Mouse (Mus musculus) liver, adult (tissue): ENCODE data around the gene Mapk1ip1l.

Experiments
- GATA4 ChIP-seq: IDR thresholded peaks from 2 replicates; pipeline ENCODE4 v1.6.1; 2014; ENCODE audit warnings: mild to moderate bottlenecking, low read length; ENCODE audit not compliant: insufficient replicate concordance

Gene Mapk1ip1l

GRCm38 (mm10) chr14:47291772-47292171, 6.3 kb upstream of the Mapk1ip1l start:
- no peak for TF ChIP-seq GATA4

- TF ChIP-seq GATA4, result no peak
Observed at GRCm38 (mm10) chr14:47294136-47294535, 3.9 kb upstream of the Mapk1ip1l start.

DNA sequence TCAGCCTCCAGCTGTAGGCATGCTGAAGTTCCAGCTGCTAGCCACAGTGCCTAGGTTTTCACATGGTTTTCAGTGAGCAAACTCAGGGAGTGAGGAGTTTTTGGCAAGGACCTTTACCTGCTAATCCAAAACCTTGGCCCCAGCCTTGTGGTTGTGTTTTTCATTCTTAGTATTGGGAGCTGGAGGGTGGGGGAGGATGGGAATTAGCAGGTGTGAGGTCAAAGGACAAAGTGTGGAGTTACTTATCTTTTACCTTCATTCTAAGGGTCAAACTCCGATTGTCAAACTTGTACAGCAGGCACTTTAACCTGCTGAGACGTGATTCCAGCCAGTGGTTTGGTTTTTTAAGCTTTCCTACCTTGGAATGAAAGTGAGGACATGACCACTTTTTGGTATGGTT, 1.8 kb upstream of the Mapk1ip1l start:
- peak; percentile 81 for TF ChIP-seq GATA4

GRCm38 (mm10) chr14:47298408-47298792, 334 bp downstream of the Mapk1ip1l start:
- no peak for TF ChIP-seq GATA4

DNA sequence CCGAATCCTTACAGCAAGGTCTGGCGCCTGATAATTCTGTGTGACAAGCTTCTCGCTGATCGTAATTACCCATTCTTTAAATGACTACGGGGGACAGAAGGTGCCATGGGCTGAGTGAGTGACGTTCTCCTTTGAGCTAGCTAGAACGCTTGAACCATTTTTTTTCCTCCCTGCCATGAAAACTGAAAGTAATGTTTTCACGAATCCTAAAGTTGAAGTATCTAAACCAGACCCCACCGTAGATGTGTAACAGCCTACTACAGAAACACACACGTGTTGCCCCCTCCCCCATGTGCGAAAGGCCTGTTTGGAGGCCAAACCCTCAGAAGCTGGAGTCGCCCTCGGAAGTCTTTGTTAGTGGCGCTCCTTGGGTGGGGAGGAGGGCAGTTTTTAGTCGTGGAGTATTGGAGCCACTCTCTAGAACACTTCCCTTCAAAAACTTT, 774 bp downstream of the Mapk1ip1l start:
- no peak for TF ChIP-seq GATA4

DNA sequence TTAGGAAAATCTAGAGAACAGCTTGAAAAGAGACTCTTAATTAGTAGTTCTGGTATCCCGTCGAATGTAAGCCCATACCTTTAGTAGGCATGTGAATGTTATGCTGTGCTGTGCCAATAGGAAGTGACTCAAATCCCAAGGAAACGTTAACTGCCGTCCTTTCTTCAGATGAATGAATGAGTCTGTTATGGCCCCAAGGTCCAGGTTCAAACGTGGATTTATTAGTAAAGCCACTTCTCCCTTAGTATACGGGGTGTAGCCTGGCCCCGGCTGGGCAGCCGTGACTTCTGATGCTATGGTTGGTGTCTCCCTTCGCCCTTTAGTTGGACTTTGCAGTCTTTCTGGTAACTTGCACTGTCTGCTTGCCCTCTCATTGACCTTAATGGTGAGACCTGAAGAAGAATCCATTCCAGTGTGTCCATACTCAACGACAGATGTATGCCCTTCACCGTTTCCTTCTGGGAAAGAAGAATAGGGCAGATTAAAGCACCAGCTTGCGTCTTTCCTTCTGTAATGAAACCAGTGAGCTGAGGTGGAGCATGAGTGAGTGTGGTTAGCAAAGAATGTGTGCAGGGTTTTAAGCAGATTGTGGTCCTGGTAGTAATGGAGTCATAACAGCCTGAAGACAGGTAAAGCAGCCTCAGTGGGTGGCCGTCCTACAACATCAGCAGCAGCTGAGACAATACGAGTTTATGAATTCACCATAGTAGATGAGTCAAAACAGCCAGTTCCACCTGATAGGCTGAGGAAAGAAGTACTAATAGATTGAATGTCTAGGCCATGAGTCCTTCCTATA, 5.0 kb downstream of the Mapk1ip1l start:
- no peak for TF ChIP-seq GATA4

GRCm38 (mm10) chr14:47304814-47305405, 6.8 kb downstream of the Mapk1ip1l start:
- no peak for TF ChIP-seq GATA4

DNA sequence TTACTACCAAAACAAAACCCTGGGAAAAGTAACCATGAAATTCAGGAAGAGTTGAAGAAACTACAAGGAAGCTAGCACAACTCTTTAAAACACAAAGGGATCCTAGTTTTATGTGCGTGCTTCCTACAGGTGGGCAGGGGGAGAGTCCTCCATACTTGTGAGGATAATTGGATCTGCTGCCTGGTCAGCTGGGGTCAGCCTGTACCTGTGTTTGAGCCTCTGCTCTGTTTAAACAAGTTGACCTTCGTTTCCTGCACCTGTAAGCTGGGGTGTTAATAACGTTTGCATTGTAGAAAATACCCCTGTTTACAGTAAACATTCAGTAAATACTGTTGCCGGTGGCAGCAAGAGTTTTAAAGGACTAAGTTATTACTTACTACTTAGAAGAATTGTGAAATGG, 7.9 kb downstream of the Mapk1ip1l start:
- no peak for TF ChIP-seq GATA4

DNA sequence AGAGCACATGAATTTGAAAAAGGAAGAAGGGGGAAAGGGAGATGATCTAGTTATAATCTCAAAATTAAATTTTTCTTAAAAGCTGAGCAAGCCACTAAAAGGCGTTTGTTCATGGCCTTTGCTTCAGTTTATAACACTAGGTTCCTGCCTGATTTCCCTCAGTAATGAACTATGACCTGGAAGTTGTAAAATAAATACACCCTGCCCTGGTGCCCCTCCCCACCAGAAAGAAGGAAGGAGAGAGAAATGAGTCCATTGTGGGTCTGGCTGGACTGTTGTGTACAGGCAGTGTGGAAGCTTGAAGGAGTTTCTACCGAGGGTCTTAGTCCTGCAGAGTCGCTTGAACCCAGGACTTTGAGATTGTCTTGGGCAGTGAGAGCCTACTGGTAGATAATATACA, 9.6 kb downstream of the Mapk1ip1l start:
- TF ChIP-seq GATA4, result no peak

GRCm38 (mm10) chr14:47309061-47309460, 11.0 kb downstream of the Mapk1ip1l start:
- no peak for TF ChIP-seq GATA4

DNA sequence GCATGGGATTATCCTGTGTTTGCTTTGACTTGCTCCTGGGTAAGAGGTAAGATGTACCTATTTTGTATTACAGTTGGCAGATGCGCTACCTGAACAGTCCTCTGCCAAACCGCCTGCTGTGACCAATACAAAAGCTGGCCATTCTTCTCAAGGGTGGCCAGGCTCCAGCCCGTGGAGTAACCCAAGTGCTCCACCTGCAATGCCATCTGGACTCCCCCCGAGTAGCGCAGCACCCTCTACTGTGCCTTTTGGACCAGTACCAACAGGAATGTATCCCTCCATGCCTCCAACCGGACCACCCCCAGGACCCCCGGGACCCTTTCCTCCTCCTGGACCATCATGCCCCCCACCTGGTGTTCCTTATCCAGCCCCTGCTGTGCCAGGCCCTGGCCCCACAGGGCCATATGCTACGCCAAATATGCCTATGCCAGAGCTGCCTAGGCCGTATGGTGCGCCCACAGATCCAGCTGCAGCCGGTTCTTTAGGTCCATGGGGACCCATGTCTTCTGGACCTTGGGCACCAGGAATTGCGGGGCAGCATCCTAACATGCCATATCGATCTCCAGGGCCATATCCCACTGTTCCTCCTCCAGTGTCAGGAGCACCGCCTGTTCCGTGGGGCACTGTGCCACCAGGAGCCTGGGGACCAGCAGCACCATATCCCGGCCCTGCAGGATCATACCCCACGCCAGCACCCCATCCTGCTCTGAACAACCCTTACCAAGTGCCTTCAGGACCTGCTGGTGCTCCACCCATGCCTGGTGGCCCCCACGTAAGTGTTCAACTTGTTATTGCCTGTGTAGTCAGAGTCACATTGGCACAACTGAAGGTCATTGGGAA, 12.5 kb downstream of the Mapk1ip1l start:
- TF ChIP-seq GATA4, result no peak

GRCm38 (mm10) chr14:47319362-47319761, 21.3 kb downstream of the Mapk1ip1l start:
- no peak for TF ChIP-seq GATA4

GRCm38 (mm10) chr14:47325965-47326761, 28.1 kb downstream of the Mapk1ip1l start:
- no peak for TF ChIP-seq GATA4

DNA sequence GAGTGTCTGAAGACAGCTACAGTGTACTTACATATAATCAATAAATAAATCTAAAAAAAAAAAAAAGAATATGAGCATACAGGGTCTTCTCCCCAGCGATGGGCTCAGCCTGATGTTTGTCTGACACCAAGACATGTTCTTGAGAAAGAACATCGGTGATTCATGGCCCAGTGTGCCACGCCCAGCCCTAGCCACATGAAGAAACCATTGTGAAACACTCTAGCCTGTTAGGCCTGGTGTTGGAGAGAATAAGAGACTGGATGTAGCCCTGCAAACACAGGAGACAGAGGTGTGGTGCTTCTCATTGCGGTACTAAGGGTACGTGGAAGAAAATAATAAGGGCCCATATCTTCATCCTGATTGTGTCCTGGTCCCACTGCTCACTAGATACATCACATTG, 29.3 kb downstream of the Mapk1ip1l start:
- no peak for TF ChIP-seq GATA4

GRCm38 (mm10) chr14:47331920-47332319, 33.9 kb downstream of the Mapk1ip1l start:
- TF ChIP-seq GATA4, result no peak
